Mouse (Mus musculus) mature B cell (primary cell): Measurements from ENCODE around the gene Kcnd3.

ENCODE experiments used
- in situ Hi-C: fragments of 300-500 bp; cut with MboI; formaldehyde crosslinking; loops from 2 replicates; pipeline ENCODE4 v1.14.3; 2019

Kcnd3 gene

GRCm38 (mm10) chr3:105585734-105586159 is 133.6 kb downstream of the Kcnd3 start:
- in situ Hi-C loops = no loop called here

DNA sequence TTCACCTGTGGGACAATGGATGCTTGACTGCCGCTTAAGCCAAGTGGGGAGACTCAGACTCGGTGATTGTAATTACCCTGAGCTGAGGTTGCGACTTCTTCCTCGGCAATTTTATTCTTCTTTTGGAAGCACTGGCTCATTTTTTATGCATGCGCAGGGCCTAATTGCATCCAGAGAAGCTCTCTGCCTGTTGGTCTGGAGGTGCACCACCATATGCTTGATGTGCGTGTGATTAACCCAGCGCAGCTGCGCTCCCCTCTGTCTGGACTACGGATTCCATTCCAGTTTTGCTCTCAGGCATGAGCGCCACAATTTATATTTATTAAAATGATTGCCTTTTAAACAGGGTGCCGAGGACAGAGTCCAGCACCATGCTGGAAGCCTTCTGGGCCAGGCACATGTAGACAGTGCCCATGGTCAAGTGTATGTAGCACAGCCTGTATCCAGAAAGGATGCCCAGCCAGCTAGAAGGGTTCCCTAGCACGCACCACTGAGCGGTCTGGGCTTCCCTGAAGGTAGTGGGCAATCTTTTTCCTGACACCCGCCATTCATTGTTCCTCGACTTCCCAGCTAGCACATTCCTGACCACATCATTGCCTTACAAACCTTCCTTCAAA is 138.0 kb downstream of the Kcnd3 start:
- in situ Hi-C loops = no loop called here

DNA sequence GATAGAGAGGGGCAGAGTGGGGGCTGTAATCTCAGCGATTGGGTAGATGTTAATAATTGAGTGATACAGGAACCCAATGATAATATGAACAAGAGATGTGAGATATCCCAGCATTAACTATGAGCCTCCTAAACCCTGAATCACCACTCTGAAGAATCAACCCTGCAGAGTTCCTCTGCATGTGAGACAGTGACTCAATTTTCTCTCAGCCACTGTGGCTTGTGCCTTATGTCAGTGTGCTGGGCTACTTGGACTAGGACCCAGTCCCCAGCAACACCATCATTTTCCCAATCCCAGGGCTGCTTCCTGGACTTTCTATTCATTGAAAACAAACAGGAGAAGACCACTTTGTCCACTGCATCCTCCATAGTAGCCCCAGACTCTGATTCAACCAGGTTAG is 139.6 kb downstream of the Kcnd3 start:
- in situ Hi-C loops = no loop called here

DNA sequence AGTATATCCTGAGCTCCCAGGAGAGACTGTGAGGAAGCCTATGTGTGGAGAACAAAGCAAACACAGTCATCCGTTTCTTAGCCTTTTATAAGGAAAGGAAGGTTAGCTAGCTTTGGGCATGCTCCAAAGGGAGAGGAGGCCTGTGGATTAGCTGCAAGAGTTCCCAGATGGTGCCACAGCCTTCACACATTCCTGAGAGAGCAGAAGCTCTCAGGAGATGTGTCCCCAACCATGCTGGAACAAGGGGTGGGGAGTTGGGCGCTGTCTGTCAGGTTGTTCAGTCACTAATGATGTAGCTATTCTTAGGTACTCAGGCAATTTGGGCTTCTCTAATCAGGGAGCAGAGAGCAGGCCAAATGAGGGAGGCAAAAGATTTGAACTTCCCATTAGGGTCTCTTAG is 140.1 kb downstream of the Kcnd3 start:
- in situ Hi-C loops = no loop called here

DNA sequence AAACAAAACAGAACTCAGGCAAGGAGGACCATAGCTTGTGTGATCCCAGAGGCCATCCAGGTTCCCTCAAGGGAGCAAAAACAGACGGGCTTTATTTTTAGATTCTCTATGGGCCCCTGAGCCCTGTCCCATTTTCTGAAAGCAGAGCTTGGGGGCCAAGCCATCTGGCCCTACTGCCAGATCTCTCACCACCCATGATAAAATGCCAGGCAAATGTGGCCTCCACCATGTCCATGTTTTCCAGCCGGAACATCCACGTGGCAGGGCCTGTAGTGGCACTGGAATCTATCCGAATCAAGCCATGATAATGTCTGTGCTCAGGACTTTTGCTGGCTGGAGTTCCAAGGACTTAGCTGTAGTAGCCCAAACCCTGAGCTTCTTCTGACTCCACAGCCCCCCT is 148.4 kb downstream of the Kcnd3 start:
- in situ Hi-C loops = no loop called here

- in situ Hi-C loops = no loop called here
Measured at GRCm38 (mm10) chr3:105602966-105603365, 150.8 kb downstream of the Kcnd3 start.

DNA sequence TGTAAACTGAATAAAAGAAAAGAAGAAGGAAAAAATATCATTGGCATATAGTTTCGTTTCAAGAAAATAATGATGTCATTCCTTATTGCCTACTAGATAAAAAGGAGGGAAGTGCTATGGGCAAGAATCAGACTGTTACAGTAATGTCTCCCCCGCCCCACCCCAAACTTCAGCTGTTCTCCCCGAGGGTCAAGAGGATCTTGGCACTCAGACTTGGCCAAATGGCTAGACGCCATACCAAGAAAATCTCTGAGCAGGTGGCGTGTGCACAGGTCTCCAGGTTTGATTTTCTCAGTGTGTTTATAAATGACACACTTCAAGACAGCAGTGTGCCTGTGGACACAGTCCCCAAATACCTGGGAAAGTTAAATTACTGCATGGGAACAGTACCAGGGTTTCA is 153.6 kb downstream of the Kcnd3 start:
- in situ Hi-C loops = no loop called here

DNA sequence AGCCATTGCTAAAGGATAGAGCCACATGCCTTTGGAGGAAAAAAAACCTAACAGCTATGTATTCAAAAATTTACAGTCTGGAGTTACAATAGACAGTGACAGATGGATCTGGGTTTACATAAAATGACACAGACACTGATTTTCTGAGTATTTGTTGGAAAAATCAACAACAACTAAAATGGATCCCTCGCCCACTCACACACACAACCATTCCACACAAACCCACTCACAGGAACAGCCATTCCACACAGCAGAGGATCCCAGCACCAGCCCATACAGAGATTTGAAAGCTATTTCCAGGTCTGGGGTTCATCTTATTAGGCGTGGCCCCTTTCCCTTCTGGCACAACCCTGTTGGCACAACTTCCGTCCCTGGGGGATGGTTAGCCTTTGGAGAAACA is 156.7 kb downstream of the Kcnd3 start:
- in situ Hi-C loops = no loop called here

GRCm38 (mm10) chr3:105611531-105612422 is 159.6 kb downstream of the Kcnd3 start:
- in situ Hi-C loops = no loop called here

DNA sequence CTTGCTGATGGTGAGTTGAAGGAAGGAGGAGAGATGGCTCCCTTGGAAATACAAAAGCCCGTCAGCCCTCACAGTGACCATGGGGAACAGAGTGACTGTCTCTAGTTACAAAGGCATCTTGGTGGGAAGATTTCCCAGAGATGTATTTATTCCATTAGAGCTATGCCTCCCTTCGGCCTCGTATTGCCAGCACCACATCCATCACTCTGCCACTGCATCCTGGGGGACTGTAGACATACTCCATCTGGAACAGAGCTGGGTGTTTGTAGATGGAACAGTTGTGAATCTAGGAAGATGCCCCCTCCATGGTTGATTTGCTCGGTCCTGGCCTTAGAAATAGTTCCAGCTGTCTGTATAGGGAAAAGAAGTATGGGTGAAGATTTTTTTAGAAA is 160.3 kb downstream of the Kcnd3 start:
- in situ Hi-C loops = no loop called here

DNA sequence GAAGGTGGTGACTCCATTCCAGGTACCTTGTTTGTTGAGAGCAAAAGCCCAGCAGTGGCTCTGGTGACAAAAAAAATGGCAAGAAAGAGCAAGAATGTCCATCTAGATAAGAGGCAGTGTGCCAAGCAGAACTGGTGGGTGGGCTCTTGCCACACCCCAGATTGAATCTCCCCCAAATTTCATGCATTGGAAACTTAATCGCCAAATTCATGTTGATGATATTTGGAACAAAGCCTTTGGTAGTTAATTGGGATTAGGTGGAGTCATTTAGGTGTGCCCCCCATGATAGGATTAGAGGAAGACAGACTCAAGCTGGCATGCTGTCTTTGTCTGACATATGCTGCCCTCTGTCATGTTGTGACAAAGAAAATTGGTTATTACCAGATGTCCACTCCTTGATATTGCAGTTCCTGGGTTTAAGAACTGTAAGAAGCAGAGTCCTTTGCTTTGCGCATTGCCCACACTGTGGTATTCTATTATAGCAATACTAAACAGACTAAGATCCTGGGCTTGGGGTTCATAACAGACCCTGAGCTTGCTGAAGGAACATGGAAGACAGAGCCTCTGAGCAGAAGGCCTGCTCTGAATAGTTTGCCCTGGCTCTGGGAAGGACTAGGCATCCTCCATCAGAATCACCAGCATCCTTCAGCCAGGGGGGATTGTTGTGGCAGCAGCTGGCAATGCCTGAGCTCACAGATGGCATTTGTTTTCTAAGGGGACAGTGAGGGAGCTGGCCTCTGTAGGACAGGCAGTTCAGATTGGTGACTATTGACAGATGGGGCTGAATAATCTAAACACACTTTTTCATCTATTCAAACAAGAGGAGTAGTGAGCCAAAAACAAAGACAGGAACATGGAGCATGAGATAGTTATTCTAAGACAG is 165.0 kb downstream of the Kcnd3 start:
- in situ Hi-C loops = no loop called here

- in situ Hi-C loops = no loop called here
Measured at GRCm38 (mm10) chr3:105621154-105621553, 169.0 kb downstream of the Kcnd3 start.

- in situ Hi-C loops = no loop called here
Measured at GRCm38 (mm10) chr3:105623137-105623536, 171.0 kb downstream of the Kcnd3 start.

DNA sequence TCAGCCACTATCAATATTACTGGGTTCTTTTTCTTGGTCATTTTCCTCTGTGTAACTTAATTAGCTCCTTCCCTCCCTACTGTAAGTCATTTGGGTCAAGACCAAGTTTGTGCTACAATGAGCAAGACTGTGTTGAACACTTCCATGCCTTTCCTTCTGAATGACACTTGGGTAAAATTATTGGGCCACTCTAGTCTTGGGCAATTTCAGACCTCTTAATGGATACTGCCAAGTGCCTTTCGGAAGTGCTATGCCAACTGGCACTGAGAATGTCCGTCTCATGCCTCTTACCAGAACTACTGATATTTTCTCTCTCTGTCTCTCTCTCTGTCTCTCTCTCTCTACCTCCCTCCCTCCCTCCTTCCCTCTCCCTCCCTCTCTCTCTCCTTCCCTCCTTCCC is 173.8 kb downstream of the Kcnd3 start:
- in situ Hi-C loops = no loop called here

GRCm38 (mm10) chr3:105627258-105627657 is 175.1 kb downstream of the Kcnd3 start:
- in situ Hi-C loops = no loop called here

- in situ Hi-C loops = no loop called here
Measured at GRCm38 (mm10) chr3:105632296-105632695, 180.2 kb downstream of the Kcnd3 start.

DNA sequence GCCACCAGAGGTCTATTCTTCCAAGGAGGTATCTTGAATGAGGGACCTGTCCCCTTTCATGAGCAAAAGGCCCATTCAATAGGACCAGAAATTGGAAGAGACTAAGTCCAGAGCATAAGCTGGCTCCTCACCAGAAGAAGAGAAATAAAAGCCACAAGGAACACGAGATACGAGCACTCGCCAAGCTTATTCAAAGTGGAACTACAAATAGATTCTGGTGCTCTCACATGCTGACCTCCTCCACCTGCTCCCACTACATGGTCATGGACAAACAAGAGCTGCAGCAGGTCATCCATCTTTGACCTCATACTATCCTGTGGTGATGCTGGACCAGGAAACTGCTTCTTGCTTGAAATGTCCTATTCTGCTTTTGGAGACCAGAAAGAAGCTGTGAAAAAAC is 180.9 kb downstream of the Kcnd3 start:
- in situ Hi-C loops = no loop called here

DNA sequence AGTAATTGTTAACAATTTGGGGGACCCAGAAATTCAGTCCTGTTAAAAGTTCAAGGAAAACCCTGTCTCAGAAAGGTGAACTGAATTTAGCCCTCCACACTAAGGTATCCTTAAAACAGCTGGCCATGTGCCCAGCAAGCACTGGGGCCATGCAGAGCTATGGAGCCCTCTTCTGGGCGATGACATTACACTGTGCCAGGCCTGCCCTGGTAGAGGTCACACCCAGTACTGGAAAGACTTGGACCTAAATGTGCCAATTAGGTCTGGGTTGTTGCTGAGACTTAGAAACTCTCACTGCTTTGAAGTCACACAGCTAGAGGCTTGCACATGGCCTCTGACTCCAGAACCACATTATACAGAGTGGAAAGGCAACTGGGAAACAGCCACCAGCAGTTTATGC is 190.1 kb downstream of the Kcnd3 start:
- in situ Hi-C loops = no loop called here

- in situ Hi-C loops = no loop called here
Measured at GRCm38 (mm10) chr3:105643566-105643965, 191.4 kb downstream of the Kcnd3 start.

- in situ Hi-C loops = no loop called here
Measured at GRCm38 (mm10) chr3:105648889-105649567, 196.9 kb downstream of the Kcnd3 start.

- in situ Hi-C loops = no loop called here
Measured at GRCm38 (mm10) chr3:105653544-105654380, 201.6 kb downstream of the Kcnd3 start.
